Mouse (Mus musculus) T-helper 17 cell (primary cell): ENCODE data around the gene Kank2.

Experiments used
- in situ Hi-C, 2 experiments: fragments of 300-600 bp; cut with MboI, MseI; formaldehyde crosslinking; loops; 1 replicate in 1 of 2; 2 replicates in 1 of 2; pipeline ENCODE4 v1.15.1; 2025; ENCODE audit warnings: high pct_unique_total_duplicates in 2 of 2

The Kank2 gene

GRCm38 (mm10) chr9:21723377-21724146 is 75.0 kb downstream of the Kank2 start, which contains the start of gene Ldlr:
Ldlr (plus strand) TSS chr9:21723483.
- in situ Hi-C loops, result no loop called here

- in situ Hi-C loops, result no loop called here
Observed at GRCm38 (mm10) chr9:21721036-21721435, 77.5 kb downstream of the Kank2 start.

GRCm38 (mm10) chr9:21717015-21717414 is 81.5 kb downstream of the Kank2 start:
- in situ Hi-C loops, result no loop called here
